Mouse (Mus musculus): ENCODE measurements at regions not wholly inside any gene's neighbourhood (a gene's known extent, or its start where the extent isn't known, plus 50 kb on each side); places are given as distances from the start of the nearest gene placed in this dataset.
A peak's percentile ranks its signal among the peaks of the same experiment; 100 is the strongest.
"Not testable (repeated sequence)": the region's sequence is repeated elsewhere in the genome, so short reads cannot be mapped to it uniquely, and the experiment has no call there.

GRCm38 (mm10) chr7:138758386-138758785 is 87.5 kb upstream of the Ppp2r2d start:
- ATAC-seq (replicated peaks; ENCODE audit: low FRiP score, low TSS enrichment, poor library complexity, severe bottlenecking) = no peak

- ATAC-seq (replicated peaks; ENCODE audit: low FRiP score, low TSS enrichment, poor library complexity, severe bottlenecking) = no peak
These were observed 97.4 kb upstream of the Ppp2r2d start for GRCm38 (mm10) chr7:138748442-138748841.

- ATAC-seq (replicated peaks; ENCODE audit: low FRiP score, low TSS enrichment, poor library complexity, severe bottlenecking) = no peak
These were observed 99.3 kb upstream of the Ppp2r2d start for GRCm38 (mm10) chr7:138746616-138747015.

- no peak for ATAC-seq (replicated peaks; ENCODE audit: low FRiP score, low TSS enrichment, poor library complexity, severe bottlenecking)
These were observed 103.4 kb upstream of the Ppp2r2d start for GRCm38 (mm10) chr7:138742516-138742845.

- no peak for ATAC-seq (replicated peaks; ENCODE audit: low FRiP score, low TSS enrichment, poor library complexity, severe bottlenecking)
These were observed 103.9 kb upstream of the Ppp2r2d start for GRCm38 (mm10) chr7:138741816-138742515.

GRCm38 (mm10) chr7:138734254-138734653 is 111.6 kb upstream of the Ppp2r2d start:
- ATAC-seq (replicated peaks; ENCODE audit: low FRiP score, low TSS enrichment, poor library complexity, severe bottlenecking) = peak; percentile 57

- ATAC-seq (replicated peaks; ENCODE audit: low FRiP score, low TSS enrichment, poor library complexity, severe bottlenecking) = no peak
These were observed 121.0 kb upstream of the Ppp2r2d start for GRCm38 (mm10) chr7:138724829-138725228.

GRCm38 (mm10) chr7:138719608-138720007 is 126.3 kb upstream of the Ppp2r2d start:
- no peak for ATAC-seq (replicated peaks; ENCODE audit: low FRiP score, low TSS enrichment, poor library complexity, severe bottlenecking)

GRCm38 (mm10) chr7:138719115-138719514 is 126.8 kb upstream of the Ppp2r2d start:
- no peak for ATAC-seq (replicated peaks; ENCODE audit: low FRiP score, low TSS enrichment, poor library complexity, severe bottlenecking)

- ATAC-seq (replicated peaks; ENCODE audit: low FRiP score, low TSS enrichment, poor library complexity, severe bottlenecking) = no peak
These were observed 131.1 kb upstream of the Ppp2r2d start for GRCm38 (mm10) chr7:138714731-138715130.

GRCm38 (mm10) chr7:138708373-138708772 is 137.5 kb upstream of the Ppp2r2d start:
- ATAC-seq (replicated peaks; ENCODE audit: low FRiP score, low TSS enrichment, poor library complexity, severe bottlenecking) = no peak

- not testable (repeated sequence) for ATAC-seq (replicated peaks; ENCODE audit: low FRiP score, low TSS enrichment, poor library complexity, severe bottlenecking)
These were observed 146.3 kb upstream of the Ppp2r2d start for GRCm38 (mm10) chr7:138699599-138699998.

GRCm38 (mm10) chr7:138682161-138682560 is 163.7 kb upstream of the Ppp2r2d start:
- ATAC-seq (replicated peaks; ENCODE audit: low FRiP score, low TSS enrichment, poor library complexity, severe bottlenecking) = no peak

GRCm38 (mm10) chr7:138680530-138680929 is 165.3 kb upstream of the Ppp2r2d start:
- ATAC-seq (replicated peaks; ENCODE audit: low FRiP score, low TSS enrichment, poor library complexity, severe bottlenecking) = no peak

- ATAC-seq (replicated peaks; ENCODE audit: low FRiP score, low TSS enrichment, poor library complexity, severe bottlenecking) = no peak
These were observed 166.3 kb upstream of the Ppp2r2d start for GRCm38 (mm10) chr7:138679575-138679974.

- ATAC-seq (replicated peaks; ENCODE audit: low FRiP score, low TSS enrichment, poor library complexity, severe bottlenecking) = no peak
These were observed 172.9 kb upstream of the Ppp2r2d start for GRCm38 (mm10) chr7:138672959-138673358.

- no peak for ATAC-seq (replicated peaks; ENCODE audit: low FRiP score, low TSS enrichment, poor library complexity, severe bottlenecking)
These were observed 177.5 kb upstream of the Ppp2r2d start for GRCm38 (mm10) chr7:138668337-138668736.

- no peak for ATAC-seq (replicated peaks; ENCODE audit: low FRiP score, low TSS enrichment, poor library complexity, severe bottlenecking)
These were observed 185.8 kb upstream of the Ppp2r2d start for GRCm38 (mm10) chr7:138660124-138660523.

- no peak for ATAC-seq (replicated peaks; ENCODE audit: low FRiP score, low TSS enrichment, poor library complexity, severe bottlenecking)
These were observed 188.4 kb upstream of the Ppp2r2d start for GRCm38 (mm10) chr7:138657521-138657920.

GRCm38 (mm10) chr7:138657076-138657475 is 188.8 kb upstream of the Ppp2r2d start:
- ATAC-seq (replicated peaks; ENCODE audit: low FRiP score, low TSS enrichment, poor library complexity, severe bottlenecking) = no peak

GRCm38 (mm10) chr7:138655940-138656339 is 189.9 kb upstream of the Ppp2r2d start:
- no peak for ATAC-seq (replicated peaks; ENCODE audit: low FRiP score, low TSS enrichment, poor library complexity, severe bottlenecking)

- no peak for ATAC-seq (replicated peaks; ENCODE audit: low FRiP score, low TSS enrichment, poor library complexity, severe bottlenecking)
These were observed 194.9 kb upstream of the Ppp2r2d start for GRCm38 (mm10) chr7:138650946-138651345.

Data from megakaryocyte-erythroid progenitor cell, adult 5-6 weeks (primary cell).